Mouse (Mus musculus): Measurements from ENCODE around the gene Klhl2. TPM values are rescaled to one million over a fixed set of nuclear protein-coding genes. Genes with fewer than 3 reads are reported as not detected.

Gene Klhl2
- polyA plus RNA-seq, 1 experiment from 2014 or later = 15.4 TPM

DNA sequence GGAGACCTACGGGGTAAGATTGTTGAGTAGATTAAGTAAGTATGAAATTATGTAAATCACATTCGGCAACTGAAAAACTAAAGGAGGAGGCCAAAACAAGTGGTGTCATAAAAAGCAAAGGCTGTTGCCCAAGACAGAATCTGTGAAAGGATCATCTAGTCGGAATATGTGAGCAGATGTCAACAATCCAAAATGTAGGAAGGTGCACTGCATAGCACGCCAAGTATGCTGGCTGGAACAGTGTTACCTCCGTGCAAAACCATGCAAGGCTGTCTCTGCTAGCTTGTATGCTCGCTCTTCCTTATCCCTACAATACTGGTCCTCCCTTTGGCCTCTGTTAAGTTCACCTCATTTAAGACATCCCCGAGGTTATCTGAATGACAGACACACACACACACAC lies 4.5 kb downstream of the Klhl2 start:
- Histone ChIP-seq H3K4me1 (peaks cover 20% of the 10 kb centered on the region), H3K9me3 (no peaks in the 10 kb centered on the region), H3K36me3 (no peaks in the 10 kb centered on the region), H3K4me2 (no peak overlapping the region), H3K27ac (no peak overlapping the region), H3K9ac (no peak overlapping the region), H3K27me3 (no peaks in the 10 kb centered on the region), H3K4me3 (no peak overlapping the region)
- no peak for ATAC-seq (ENCODE audit: borderline replicate concordance, extremely low read depth, low FRiP score, low TSS enrichment)
- WGBS = 79% methylated on average over 7 of the region's 7 CpGs

GRCm38 (mm10) chr8:64844043-64844481 lies 5.8 kb downstream of the Klhl2 start:
- no peaks in the 10 kb centered on the region for H3K36me3 ChIP-seq
- no peak overlapping the region for H3K27ac ChIP-seq
- 68% methylated on average over 4 of the region's 4 CpGs for WGBS
- peak; percentile 56; the same call in 1 of the 2 replicates for ATAC-seq (ENCODE audit: borderline replicate concordance, extremely low read depth, low FRiP score, low TSS enrichment)
- H3K27me3 ChIP-seq = no peaks in the 10 kb centered on the region
- H3K4me1 ChIP-seq = peaks cover 23% of the 10 kb centered on the region
- H3K4me2 ChIP-seq = no peak overlapping the region
- no peak overlapping the region for H3K4me3 ChIP-seq
- no peak overlapping the region for H3K9ac ChIP-seq
- no peaks in the 10 kb centered on the region for H3K9me3 ChIP-seq

DNA sequence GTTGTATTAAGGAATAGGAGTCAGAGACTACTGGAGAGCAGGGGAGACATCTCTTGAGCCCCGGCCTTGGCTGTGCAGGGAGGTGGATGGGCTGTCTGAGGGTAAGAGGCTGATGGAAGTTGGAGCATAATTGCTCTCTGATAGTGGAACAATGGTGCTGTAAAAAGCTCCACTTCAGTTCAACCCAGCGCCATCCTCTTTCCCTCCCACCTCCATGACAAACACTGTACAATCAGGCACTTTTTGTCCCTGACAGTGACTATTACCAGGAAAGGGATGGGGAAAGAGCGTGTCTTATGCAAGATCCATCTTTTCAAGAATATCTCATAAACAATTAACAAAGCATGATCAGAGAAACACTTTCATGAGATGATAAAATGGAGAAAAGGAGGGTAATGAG lies 6.6 kb downstream of the Klhl2 start:
- Histone ChIP-seq H3K36me3 (no peaks in the 10 kb centered on the region), H3K9me3 (no peaks in the 10 kb centered on the region), H3K9ac (no peak overlapping the region), H3K4me3 (no peak overlapping the region), H3K27ac (no peak overlapping the region), H3K27me3 (no peaks in the 10 kb centered on the region), H3K4me1 (peaks cover 20% of the 10 kb centered on the region), H3K4me2 (no peak overlapping the region)
- ATAC-seq (ENCODE audit: borderline replicate concordance, extremely low read depth, low FRiP score, low TSS enrichment) = no peak
- 75% methylated on average over 3 of the region's 3 CpGs for WGBS

DNA sequence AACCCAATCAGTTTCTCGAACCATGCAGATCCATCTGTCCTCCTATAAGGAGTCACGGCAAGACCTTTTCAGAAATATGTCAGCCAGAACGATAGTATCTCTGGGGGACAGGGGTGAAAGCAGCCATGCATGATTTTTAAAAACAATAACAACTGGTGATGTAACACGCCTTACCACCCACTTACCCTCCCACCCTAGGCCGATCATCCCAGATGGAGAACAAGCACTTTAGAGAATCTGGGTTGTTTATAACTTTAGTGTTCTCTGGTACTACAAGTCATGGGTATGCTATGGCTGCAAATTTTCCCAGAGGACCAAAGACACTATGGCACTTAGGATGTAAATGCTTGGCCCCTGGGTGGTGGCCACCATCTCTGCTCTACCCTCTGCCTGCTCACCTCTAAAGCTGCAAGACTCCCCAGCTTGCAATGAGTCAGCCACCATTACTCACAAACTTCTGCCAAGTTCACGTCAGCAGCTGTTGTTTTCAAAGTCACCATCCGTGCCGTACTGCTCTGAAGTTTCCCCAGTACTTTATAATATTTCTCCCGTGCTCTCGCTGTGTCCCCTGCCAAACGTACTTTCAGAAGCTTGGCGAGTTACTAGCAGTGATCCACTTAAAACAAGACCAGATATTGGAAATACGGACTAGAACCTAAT lies 7.9 kb downstream of the Klhl2 start:
- 56% methylated on average over 13 of the region's 13 CpGs for WGBS
- Histone ChIP-seq H3K27me3 (no peaks in the 10 kb centered on the region), H3K36me3 (no peaks in the 10 kb centered on the region), H3K27ac (no peak overlapping the region), H3K4me3 (no peak overlapping the region), H3K4me2 (no peak overlapping the region; the same call in 1 of the 2 replicates), H3K9ac (no peak overlapping the region), H3K4me1 (peaks cover 28% of the 10 kb centered on the region), H3K9me3 (no peaks in the 10 kb centered on the region)
- ATAC-seq (ENCODE audit: borderline replicate concordance, extremely low read depth, low FRiP score, low TSS enrichment) = peak; percentile 32; the same call in 1 of the 2 replicates

- no peak overlapping the region for H3K4me2 ChIP-seq
- ATAC-seq (ENCODE audit: borderline replicate concordance, extremely low read depth, low FRiP score, low TSS enrichment) = no peak
- no peaks in the 10 kb centered on the region for H3K27me3 ChIP-seq
- no peaks in the 10 kb centered on the region for H3K9me3 ChIP-seq
- H3K9ac ChIP-seq = no peak overlapping the region
- 61% methylated on average over 6 of the region's 6 CpGs for WGBS
- H3K4me3 ChIP-seq = no peak overlapping the region
- H3K27ac ChIP-seq = no peak overlapping the region
- peaks cover 37% of the 10 kb centered on the region for H3K4me1 ChIP-seq
- H3K36me3 ChIP-seq = no peaks in the 10 kb centered on the region
Measured at GRCm38 (mm10) chr8:64839628-64840027, 10.2 kb downstream of the Klhl2 start.

GRCm38 (mm10) chr8:64835475-64836122 lies 14.2 kb downstream of the Klhl2 start:
- peak; percentile 28; the same call in 1 of the 2 replicates for ATAC-seq (ENCODE audit: borderline replicate concordance, extremely low read depth, low FRiP score, low TSS enrichment)
- peaks cover 28% of the 10 kb centered on the region for H3K4me1 ChIP-seq
- no peaks in the 10 kb centered on the region for H3K9me3 ChIP-seq
- no peak overlapping the region for H3K9ac ChIP-seq
- H3K27ac ChIP-seq = 0 out of 2 replicates have a peak overlapping the region, but pooled peaks have one; percentile 8
- H3K4me3 ChIP-seq = no peak overlapping the region
- peaks cover 3% of the 10 kb centered on the region; the same call in 1 of the 2 replicates for H3K36me3 ChIP-seq
- WGBS = 46% methylated on average over 6 of the region's 6 CpGs
- H3K4me2 ChIP-seq = no peak overlapping the region
- H3K27me3 ChIP-seq = no peaks in the 10 kb centered on the region

- peaks cover 7% of the 10 kb centered on the region for H3K36me3 ChIP-seq
- no peak overlapping the region for H3K27ac ChIP-seq
- H3K4me3 ChIP-seq = no peak overlapping the region
- no peak overlapping the region for H3K4me2 ChIP-seq
- H3K27me3 ChIP-seq = no peaks in the 10 kb centered on the region
- WGBS = 67% methylated on average over 27 of the region's 27 CpGs
- H3K9ac ChIP-seq = no peak overlapping the region
- no peaks in the 10 kb centered on the region for H3K9me3 ChIP-seq
- ATAC-seq (ENCODE audit: borderline replicate concordance, extremely low read depth, low FRiP score, low TSS enrichment) = no peak
- H3K4me1 ChIP-seq = peaks cover 26% of the 10 kb centered on the region
Measured at GRCm38 (mm10) chr8:64834071-64834877, 15.5 kb downstream of the Klhl2 start.

- H3K36me3 ChIP-seq = peaks cover 10% of the 10 kb centered on the region
- no peak overlapping the region for H3K27ac ChIP-seq
- H3K4me1 ChIP-seq = peaks cover 18% of the 10 kb centered on the region
- no peak overlapping the region for H3K4me2 ChIP-seq
- WGBS = 82% methylated on average over 13 of the region's 13 CpGs
- H3K27me3 ChIP-seq = no peaks in the 10 kb centered on the region
- ATAC-seq (ENCODE audit: borderline replicate concordance, extremely low read depth, low FRiP score, low TSS enrichment) = no peak
- H3K9ac ChIP-seq = no peak overlapping the region
- no peak overlapping the region for H3K4me3 ChIP-seq
- no peaks in the 10 kb centered on the region for H3K9me3 ChIP-seq
Measured at GRCm38 (mm10) chr8:64832581-64833135, 17.2 kb downstream of the Klhl2 start.

DNA sequence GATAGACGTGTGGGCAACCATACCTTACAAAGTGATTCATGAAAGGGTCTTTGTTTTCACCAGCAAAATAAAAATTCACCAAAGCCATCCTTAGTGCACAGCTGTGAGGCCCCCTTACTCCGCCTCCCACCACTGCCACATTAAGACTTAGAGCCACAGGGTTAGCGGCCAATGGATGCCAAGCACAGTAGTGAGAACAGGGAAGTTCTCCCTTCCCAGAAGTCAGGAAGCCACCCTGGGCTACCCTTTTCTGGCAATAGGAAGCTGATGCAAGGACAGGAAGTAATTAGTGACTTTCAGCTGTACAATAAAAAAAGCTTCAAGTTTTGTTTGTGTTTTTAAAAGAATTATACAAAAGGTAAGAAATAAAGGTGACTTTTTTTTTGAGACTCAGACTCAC lies 18.2 kb downstream of the Klhl2 start:
- H3K27me3 ChIP-seq = no peaks in the 10 kb centered on the region
- no peak overlapping the region for H3K9ac ChIP-seq
- WGBS = 79% methylated on average over 3 of the region's 3 CpGs
- H3K36me3 ChIP-seq = peaks cover 10% of the 10 kb centered on the region
- peaks cover 10% of the 10 kb centered on the region; the same call in 1 of the 2 replicates for H3K4me1 ChIP-seq
- H3K27ac ChIP-seq = no peak overlapping the region
- H3K4me3 ChIP-seq = no peak overlapping the region
- ATAC-seq (ENCODE audit: borderline replicate concordance, extremely low read depth, low FRiP score, low TSS enrichment) = no peak
- H3K9me3 ChIP-seq = no peaks in the 10 kb centered on the region
- no peak overlapping the region for H3K4me2 ChIP-seq

DNA sequence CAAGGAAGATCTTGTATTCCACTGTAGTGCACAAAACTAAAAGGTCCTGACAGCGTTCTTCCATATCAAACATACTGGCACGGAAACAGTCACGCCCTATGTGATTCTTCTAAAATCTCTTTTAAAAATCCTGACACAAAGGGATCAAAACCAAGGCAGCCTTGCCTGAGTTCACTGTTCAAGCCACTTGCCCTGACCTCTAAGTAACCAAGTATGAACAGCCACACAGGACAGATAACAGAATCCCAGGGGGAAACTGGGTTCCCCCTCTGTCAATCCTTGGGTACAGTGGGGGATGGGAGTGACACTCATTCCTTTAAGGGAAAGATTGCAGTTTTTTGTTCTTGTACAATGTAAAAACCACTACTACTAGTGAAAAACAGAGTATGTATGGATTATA lies 19.9 kb downstream of the Klhl2 start:
- no peaks in the 10 kb centered on the region for H3K9me3 ChIP-seq
- H3K27me3 ChIP-seq = no peaks in the 10 kb centered on the region
- H3K27ac ChIP-seq = no peak overlapping the region
- H3K9ac ChIP-seq = no peak overlapping the region
- ATAC-seq (ENCODE audit: borderline replicate concordance, extremely low read depth, low FRiP score, low TSS enrichment) = no peak
- H3K4me2 ChIP-seq = no peak overlapping the region
- H3K36me3 ChIP-seq = peaks cover 13% of the 10 kb centered on the region
- H3K4me3 ChIP-seq = no peak overlapping the region
- no peaks in the 10 kb centered on the region; the same call in 1 of the 2 replicates for H3K4me1 ChIP-seq
- WGBS = 95% methylated on average over 3 of the region's 3 CpGs

- no peaks in the 10 kb centered on the region; the same call in 1 of the 2 replicates for H3K4me1 ChIP-seq
- H3K4me3 ChIP-seq = no peak overlapping the region
- no peak overlapping the region for H3K27ac ChIP-seq
- no peak overlapping the region for H3K4me2 ChIP-seq
- WGBS = 90% methylated on average over 9 of the region's 9 CpGs
- H3K9ac ChIP-seq = no peak overlapping the region
- ATAC-seq (ENCODE audit: borderline replicate concordance, extremely low read depth, low FRiP score, low TSS enrichment) = no peak
- no peaks in the 10 kb centered on the region for H3K9me3 ChIP-seq
- no peaks in the 10 kb centered on the region for H3K27me3 ChIP-seq
- peaks cover 13% of the 10 kb centered on the region for H3K36me3 ChIP-seq
Measured at GRCm38 (mm10) chr8:64829391-64829790, 20.4 kb downstream of the Klhl2 start.

All from lung, embryonic 15.5 days (tissue).